Mouse (Mus musculus): Measurements from ENCODE around the gene Lars2.

Gene Lars2

GRCm38 (mm10) chr9:123478031-123478585, 111.4 kb downstream of the Lars2 start:
- peak; percentile 34 for DNase-seq (ENCODE audit: low spot score)

DNA sequence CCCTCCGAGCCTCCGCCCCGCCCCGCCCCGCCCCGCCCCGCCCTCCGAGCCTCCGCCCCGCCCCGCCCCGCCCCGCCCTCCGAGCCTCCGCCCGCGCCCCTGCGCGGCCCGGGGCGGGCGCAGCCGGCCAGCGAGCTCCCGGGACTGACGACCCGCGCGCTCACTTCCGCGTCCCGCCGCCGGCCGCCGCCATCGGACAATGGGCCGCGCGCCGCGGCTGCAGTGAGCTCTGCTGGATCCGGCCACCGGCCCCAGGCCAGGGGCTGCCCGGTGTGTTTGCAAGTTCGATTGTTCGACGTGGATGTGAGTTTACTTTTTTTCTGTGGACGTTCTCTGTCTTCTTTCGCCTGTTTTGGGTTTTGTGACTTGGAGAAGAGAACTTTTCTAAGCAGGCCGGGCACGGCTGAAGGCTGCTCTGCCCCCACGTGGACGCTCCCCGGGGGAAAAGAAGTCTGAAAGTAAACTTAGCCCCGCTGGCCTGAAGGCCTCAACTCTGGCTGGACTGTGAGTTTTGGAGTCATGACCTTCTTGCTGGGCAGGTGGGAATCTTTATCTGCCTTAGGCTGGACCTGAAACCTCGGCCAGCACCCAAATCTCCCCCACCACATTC, 112.0 kb downstream of the Lars2 start, which contains the start of gene Limd1:
Gene Limd1, plus strand, starts transcription at position 121 of the 610 bp plus-strand sequence.
- DNase-seq (ENCODE audit: low spot score), result peak; percentile 77

DNA sequence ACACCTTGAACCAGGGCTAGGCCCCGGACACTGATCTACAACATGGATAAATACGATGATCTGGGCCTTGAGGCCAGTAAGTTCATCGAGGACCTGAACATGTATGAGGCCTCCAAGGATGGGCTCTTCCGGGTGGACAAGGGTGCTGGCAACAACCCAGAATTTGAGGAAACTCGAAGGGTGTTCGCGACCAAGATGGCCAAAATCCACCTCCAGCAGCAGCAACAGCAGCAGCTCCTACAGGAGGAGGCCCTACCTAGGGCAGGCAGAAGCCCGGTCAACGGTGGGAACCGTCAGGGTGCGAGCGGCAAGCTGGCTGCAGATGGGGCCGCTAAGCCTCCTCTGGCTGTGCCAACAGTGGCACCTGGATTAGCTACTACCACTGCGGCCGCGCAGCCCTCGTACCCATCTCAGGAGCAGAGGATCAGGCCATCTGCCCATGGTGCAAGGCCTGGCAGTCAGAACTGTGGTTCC, 112.5 kb downstream of the Lars2 start:
- no peak for DNase-seq (ENCODE audit: low spot score)

DNA sequence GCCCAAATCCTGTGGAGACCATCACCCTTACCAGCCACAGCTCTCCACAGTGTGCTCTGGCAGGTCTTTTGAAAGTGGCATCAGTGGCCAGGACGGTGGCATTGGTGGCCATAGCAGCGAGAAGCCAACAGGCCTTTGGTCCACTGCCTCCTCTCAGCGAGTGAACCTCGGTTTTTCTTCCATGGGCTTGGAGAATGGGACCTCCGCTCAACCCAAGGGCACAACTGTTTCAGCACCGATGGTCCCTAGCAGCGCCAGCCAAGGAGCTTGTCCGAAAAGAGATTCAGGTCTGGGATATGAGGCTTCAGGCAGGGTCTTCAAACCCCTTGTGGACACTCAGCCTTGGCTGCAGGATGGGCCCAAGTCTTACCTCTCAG, 113.1 kb downstream of the Lars2 start:
- DNase-seq (ENCODE audit: low spot score), result no peak

DNA sequence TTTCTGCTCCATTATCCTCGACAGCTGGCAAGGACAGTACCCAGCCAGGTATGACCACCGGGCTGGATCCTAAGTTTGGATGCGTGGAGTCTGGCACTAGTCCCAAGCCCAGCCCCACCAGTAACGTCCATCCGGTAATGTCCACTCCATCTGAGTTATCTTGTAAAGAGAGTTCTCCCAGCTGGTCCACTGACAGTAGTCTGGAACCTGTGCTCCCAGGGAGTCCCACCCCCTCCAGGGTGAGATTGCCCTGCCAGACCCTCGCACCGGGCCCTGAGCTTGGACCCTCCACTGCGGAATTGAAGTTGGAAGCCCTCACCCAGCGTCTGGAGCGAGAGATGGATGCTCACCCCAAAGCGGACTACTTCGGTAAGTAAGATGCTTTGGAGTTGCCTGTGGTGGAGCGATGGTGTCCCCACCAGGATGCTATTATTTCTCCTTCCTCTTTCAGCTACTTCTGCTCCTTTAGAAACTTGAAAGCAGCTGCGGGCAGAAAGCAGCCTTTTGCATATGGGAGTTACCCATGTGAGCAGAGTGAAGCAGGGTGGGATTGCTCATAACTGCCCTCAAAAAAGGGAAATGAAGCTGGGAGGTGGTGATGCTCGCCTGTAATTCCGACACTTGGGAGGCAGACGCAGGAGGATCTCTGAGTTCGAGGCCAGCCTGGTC, 113.7 kb downstream of the Lars2 start:
- DNase-seq (ENCODE audit: low spot score), result no peak

DNA sequence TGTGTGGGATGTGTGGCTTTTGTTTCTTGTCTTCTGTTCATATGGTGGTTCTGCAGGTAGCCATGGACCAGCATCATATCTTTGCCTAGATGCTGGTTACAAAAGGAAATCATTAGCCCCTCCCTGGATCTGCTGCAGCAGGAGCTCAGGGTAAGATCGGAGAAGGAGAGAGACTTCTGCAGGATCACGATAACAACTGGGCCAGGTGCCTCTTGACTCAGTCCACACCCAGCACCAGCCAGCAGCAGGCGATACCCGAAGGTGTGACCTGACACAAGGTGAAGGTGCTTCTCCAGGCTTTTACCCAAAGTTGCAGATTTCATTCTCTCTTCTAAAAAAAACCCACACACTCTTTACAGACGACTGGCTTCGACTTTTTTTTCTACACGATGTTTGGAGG, 114.4 kb downstream of the Lars2 start:
- no peak for DNase-seq (ENCODE audit: low spot score)

DNA sequence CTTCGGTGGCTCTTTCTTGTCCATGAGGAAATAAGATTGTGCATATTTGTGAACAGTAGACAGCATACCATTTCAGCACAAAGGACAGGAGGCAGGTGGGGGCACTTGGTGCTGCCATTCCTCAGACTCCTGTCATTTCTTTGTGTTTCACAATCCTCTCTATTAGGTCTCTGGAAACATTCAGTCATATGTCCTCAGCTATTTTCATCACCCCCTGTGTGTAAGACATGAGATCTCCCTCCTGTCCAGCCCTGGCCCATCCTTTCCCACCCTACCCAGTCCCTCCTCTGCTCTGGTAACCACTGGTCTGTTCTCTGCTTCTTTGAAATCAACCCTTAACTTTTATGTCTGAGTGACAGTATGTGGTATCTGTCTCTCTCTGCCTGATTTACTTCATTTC, 116.9 kb downstream of the Lars2 start:
- DNase-seq (ENCODE audit: low spot score), result no peak

DNA sequence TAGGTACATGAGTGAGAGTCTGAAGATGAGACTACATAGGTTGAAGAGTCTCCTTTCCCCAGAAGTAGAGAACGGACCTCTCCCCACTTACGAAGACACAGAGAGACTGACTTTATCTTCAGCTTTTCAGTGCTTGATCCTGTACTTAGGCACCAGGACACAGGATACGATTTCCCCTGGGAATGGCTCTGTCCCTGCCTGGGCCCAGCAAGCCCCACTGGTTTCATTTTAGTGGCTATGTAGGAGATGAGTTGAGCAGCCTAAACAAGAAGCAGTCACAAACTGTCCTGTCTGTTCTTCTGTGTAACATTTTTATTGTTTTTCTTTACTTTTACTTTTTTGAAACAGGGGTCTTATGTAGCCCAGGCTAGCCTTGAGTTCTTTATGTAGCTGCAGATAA, 118.1 kb downstream of the Lars2 start:
- DNase-seq (ENCODE audit: low spot score), result no peak

DNA sequence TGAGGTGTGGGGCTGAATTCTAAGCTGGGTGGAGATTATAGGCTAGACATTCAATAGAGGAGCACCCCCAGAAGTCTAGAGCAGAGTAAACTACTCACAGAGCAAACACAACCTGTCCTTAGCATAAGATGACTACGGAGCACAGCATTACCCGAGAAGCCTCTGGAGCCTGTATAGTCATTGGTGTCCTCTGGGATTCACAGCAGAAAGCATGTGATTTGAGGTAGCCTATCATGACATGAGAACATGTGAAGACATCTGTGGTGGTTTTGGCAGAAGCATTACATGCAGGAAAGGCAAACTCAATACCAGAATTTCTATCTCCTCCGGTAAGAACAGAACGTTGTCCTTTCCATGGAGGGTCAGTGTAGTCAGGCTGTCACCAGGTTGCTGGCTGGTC, 118.8 kb downstream of the Lars2 start:
- DNase-seq (ENCODE audit: low spot score), result no peak

- DNase-seq (ENCODE audit: low spot score), result no peak
These were observed 119.9 kb downstream of the Lars2 start for GRCm38 (mm10) chr9:123486635-123487034.

DNA sequence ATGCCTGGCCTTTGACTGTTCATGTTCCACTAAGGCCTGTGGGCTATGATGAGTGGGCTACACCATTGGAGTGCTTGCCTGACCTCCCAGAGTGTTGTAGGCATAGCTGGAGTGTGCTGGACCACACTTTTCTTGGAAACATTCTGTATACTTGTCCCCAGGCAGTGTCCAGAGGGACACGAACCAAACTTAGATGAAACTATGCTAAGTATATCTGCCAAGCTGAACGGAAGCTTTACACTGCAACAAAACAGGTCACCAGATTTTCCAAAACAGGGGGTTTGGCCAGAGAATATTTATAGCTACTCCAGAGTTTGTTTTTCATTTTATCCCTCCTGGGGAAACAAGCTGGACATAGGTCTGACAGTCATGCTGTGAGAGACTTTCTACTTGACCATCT, 122.3 kb downstream of the Lars2 start:
- DNase-seq (ENCODE audit: low spot score), result no peak

GRCm38 (mm10) chr9:123489727-123490343, 123.1 kb downstream of the Lars2 start:
- DNase-seq (ENCODE audit: low spot score), result no peak

GRCm38 (mm10) chr9:123490930-123491329, 124.2 kb downstream of the Lars2 start:
- DNase-seq (ENCODE audit: low spot score), result no peak

GRCm38 (mm10) chr9:123491917-123492585, 125.3 kb downstream of the Lars2 start:
- peak; percentile 20 for DNase-seq (ENCODE audit: low spot score)

DNA sequence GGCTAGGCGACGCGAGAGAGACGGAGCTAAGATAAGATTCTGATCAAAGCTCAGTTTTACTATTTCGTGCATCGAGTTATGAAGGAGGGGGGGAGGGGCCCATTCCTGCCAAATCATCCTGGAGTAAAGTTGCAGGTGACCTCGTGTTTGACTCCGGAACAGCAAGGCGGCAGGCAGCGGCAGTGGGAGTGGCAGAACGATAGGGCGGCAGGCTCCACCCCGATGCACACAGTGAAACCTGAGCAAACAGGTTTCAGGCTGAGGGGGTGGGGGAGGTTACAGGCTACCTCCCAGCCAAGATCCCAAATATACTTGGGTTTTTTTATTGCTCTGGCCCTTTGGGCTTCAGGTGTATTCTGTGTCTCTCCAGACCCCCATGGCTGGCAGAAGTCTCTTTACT, 129.9 kb downstream of the Lars2 start:
- peak; percentile 56 for DNase-seq (ENCODE audit: low spot score)

DNA sequence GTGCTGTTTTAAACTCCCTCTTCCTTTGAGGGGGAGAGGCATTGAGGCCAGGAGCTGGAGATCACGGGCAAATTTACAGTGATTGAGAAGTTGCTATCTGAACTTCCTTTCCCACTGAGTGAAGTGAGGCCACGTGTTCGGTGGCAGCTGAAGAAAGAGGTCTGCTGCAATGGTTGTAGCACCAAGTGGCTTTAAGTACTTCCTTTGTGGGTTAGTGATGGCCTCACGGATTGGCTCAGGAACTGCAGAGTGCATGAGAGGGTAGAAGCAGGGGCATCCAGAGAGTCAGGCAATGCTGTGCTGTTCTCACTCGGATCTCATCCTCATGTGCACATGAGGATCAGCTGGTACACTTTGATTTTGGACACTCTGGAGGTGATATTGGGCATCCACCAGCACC, 131.2 kb downstream of the Lars2 start:
- DNase-seq (ENCODE audit: low spot score), result no peak

GRCm38 (mm10) chr9:123500480-123500879, 133.8 kb downstream of the Lars2 start:
- DNase-seq (ENCODE audit: low spot score), result no peak

DNA sequence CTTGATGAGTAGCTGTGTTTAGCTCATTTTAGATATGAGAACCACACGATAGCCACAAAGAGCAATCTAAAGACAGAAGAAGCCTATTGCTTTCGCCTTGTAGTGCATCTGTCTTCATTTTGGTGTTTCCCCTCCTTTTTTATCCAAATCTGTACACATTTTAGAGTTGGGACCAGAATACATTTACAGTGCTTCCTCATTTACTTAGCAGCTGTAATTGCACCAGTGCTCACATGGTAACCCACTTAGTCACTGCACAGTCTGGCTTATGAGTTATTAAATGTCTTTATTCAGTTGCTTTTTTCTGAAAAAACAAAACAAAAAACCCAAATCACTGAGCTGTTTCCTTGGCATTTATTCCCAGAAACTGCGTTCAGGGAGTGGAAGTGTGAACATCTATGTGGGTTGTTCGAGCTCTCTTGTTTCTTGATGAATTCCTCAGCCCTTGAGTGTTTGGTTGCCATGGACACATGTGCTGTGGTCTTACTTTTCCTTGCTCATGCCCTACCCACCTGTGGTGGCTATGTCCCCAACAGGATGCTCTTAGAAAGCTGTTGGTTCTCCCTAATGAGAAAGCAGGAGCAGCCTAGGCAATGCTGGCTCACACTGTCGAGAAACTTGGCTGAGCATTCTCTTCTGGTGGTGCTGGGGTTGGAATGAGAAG, 136.6 kb downstream of the Lars2 start:
- DNase-seq (ENCODE audit: low spot score), result no peak

GRCm38 (mm10) chr9:123504325-123504724, 137.6 kb downstream of the Lars2 start:
- DNase-seq (ENCODE audit: low spot score), result peak; percentile 69

DNA sequence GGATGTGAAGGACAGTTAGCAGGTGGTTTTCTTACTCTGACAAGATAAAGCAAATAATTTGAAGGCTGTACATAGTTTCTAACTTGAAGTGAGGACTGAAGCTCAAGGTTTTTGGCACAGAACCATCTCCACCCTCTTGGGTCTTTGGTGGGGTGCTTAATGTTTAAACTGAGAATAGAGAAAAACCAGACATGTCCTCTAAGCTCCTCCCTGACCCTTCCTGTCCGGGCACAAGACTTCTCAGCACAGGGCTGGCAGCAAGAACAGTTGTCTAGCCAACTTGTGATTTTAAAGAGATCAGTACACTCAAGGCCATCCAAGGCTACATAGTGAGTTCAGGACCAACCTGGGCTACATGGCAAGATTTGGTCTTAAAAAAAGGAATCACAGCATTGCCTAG, 138.9 kb downstream of the Lars2 start:
- DNase-seq (ENCODE audit: low spot score), result no peak

DNA sequence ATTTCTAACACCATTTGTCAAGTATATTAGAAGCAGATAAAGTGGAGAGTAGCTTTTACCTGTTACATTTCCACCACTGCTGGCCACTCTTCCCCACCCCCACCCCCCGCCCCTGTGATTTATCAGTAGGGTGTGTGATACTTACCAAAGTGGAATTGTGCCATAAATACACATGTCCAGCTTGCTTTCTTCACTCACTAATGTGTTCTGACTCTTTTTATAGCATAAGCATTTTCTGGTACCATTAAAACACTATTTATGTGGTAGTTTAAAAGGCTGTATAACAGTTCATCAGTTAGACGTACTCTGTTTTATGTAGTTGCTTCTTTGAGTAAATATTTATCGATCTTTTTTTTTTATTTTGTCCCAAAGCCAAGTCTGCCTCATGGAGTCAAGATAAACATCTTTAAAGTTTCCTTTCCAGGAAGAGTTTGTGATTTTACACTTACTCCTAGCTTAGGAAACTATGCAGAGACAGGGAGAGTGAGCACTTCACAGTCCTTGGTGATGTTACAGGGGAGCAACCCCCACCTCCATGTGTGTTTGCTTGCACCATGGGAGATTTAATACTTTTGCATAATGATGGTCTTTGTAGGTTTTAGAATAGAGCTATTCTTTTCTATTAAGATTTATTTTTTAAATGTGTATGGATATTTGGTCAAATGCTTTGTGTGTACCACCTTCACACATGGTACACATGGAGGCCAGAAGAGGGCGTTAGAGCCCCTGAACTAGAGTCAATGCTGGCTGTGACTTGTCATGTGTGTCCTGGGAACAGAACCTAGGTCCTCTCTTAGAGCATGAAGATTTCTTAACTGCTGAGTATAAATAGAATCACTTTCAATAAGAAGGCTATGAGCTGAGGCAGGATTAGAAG, 139.8 kb downstream of the Lars2 start:
- DNase-seq (ENCODE audit: low spot score), result no peak
